Mouse (Mus musculus) kidney, adult 2 months (tissue): ENCODE data around the gene Gjb2.

Source experiments
- CTCF ChIP-seq: fragments of 200-500 bp; conservative IDR thresholded peaks from 2 replicates; pipeline ENCODE4 v1.5.1; 2011; ENCODE audit warnings: low read depth, mild to moderate bottlenecking, control low read depth, low read length, moderate library complexity, mixed read lengths; ENCODE audit not compliant: insufficient read depth, insufficient read length
- POLR2A ChIP-seq: fragments of 200-500 bp; IDR thresholded peaks from one replicate; pipeline ENCODE4 v1.6.1; 2011; ENCODE audit warnings: low read depth, low read length, control low read depth

DNA sequence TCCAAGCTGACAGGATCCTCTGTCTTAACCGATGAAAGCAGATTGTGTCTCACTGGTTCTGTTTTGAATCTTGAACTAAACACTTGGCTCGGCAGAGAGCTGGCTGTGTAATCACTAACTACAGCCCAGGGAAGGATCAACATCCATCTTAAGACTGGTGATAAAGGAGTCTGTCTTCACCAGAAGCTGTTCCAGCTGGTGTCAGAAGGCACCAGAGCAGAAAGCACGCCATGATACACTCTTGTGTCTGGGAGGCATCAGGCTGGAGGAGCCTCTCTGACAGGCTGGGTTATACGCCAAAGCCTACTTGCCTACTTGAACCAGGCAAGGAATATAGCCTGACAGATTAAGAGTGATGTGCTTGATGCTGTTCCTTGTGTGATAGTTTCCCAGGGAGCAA is 41.2 kb upstream of the Gjb2 start:
- TF ChIP-seq CTCF (no peak), POLR2A (no peak)
